Mouse (Mus musculus): ENCODE results near the gene Plcb4. TPM values are rescaled to one million over a fixed set of nuclear protein-coding genes. Genes with fewer than 3 reads are reported as not detected.

Gene Plcb4
- polyA plus RNA-seq, 1 experiment from 2014 or later = 44.9 TPM

- Histone ChIP-seq H3K36me3 (ENCODE audit: control insufficient read depth, insufficient read depth, low read length) (no peaks in the 10 kb centered on the region), H3K9me3 (ENCODE audit: control insufficient read depth, low read length) (no peaks in the 10 kb centered on the region), H3K4me1 (ENCODE audit: control insufficient read depth in 2 of 2, insufficient read depth in 2 of 2, low read length in 2 of 2) (no peaks in the 10 kb centered on the region; a peak in 1 of 4 replicates), H3K4me2 (ENCODE audit: low read length) (no peak overlapping the region), H3K4me3 (ENCODE audit: control insufficient read depth in 1 of 2, insufficient read depth in 1 of 2, low read depth in 1 of 2, low read length in 2 of 2) (no peak overlapping the region), H3K27ac (replicated peaks in 1 of 2; ENCODE audit: control insufficient read depth in 1 of 2, insufficient read depth in 1 of 2, low read depth in 2 of 2, low read length in 2 of 2) (no peak overlapping the region), H3K9ac (ENCODE audit: low read length) (no peak overlapping the region), H3K27me3 (ENCODE audit: control insufficient read depth, insufficient read depth, low read length) (no peaks in the 10 kb centered on the region)
- 83% methylated on average over 4 of the region's 4 CpGs for WGBS
- ATAC-seq (ENCODE audit: insufficient number of reproducible peaks, insufficient read depth, low FRiP score, low read depth) = no peak
Measured at GRCm38 (mm10) chr2:135686692-135687091, 27.9 kb downstream of the Plcb4 start.

GRCm38 (mm10) chr2:135687585-135687984 lies 28.8 kb downstream of the Plcb4 start:
- no peaks in the 10 kb centered on the region for H3K9me3 ChIP-seq (ENCODE audit: control insufficient read depth, low read length)
- no peak overlapping the region for H3K4me2 ChIP-seq (ENCODE audit: low read length)
- H3K36me3 ChIP-seq (ENCODE audit: control insufficient read depth, insufficient read depth, low read length) = no peaks in the 10 kb centered on the region
- ATAC-seq (ENCODE audit: insufficient number of reproducible peaks, insufficient read depth, low FRiP score, low read depth) = no peak
- H3K27ac ChIP-seq (replicated peaks in 1 of 2; ENCODE audit: control insufficient read depth in 1 of 2, insufficient read depth in 1 of 2, low read depth in 2 of 2, low read length in 2 of 2) = no peak overlapping the region
- WGBS = 85% methylated on average over 5 of the region's 5 CpGs
- H3K27me3 ChIP-seq (ENCODE audit: control insufficient read depth, insufficient read depth, low read length) = no peaks in the 10 kb centered on the region
- H3K4me1 ChIP-seq (ENCODE audit: control insufficient read depth in 2 of 2, insufficient read depth in 2 of 2, low read length in 2 of 2) = peaks cover under 1 to 4% of the 10 kb centered on the region in 2 experiments; a peak in 2 of 4 replicates
- H3K9ac ChIP-seq (ENCODE audit: low read length) = no peak overlapping the region
- H3K4me3 ChIP-seq (ENCODE audit: control insufficient read depth in 1 of 2, insufficient read depth in 1 of 2, low read depth in 1 of 2, low read length in 2 of 2) = no peak overlapping the region

GRCm38 (mm10) chr2:135692568-135693488 lies 34.0 kb downstream of the Plcb4 start:
- Histone ChIP-seq H3K4me3 (ENCODE audit: control insufficient read depth in 1 of 2, insufficient read depth in 1 of 2, low read depth in 1 of 2, low read length in 2 of 2) (no peak overlapping the region), H3K9me3 (ENCODE audit: control insufficient read depth, low read length) (no peaks in the 10 kb centered on the region), H3K27me3 (ENCODE audit: control insufficient read depth, insufficient read depth, low read length) (no peaks in the 10 kb centered on the region), H3K4me2 (ENCODE audit: low read length) (no peak overlapping the region), H3K4me1 (ENCODE audit: control insufficient read depth in 2 of 2, insufficient read depth in 2 of 2, low read length in 2 of 2) (peaks cover 2 to 8% of the 10 kb centered on the region in 2 experiments; a peak in 1 of 4 replicates), H3K36me3 (ENCODE audit: control insufficient read depth, insufficient read depth, low read length) (no peaks in the 10 kb centered on the region), H3K27ac (replicated peaks in 1 of 2; ENCODE audit: control insufficient read depth in 1 of 2, insufficient read depth in 1 of 2, low read depth in 2 of 2, low read length in 2 of 2) (peak overlapping the region in 1 of 2 experiments; percentile 20; a peak in 1 of 4 replicates), H3K9ac (ENCODE audit: low read length) (no peak overlapping the region)
- peak; percentile 56; the same call in 1 of the 2 replicates for ATAC-seq (ENCODE audit: insufficient number of reproducible peaks, insufficient read depth, low FRiP score, low read depth)
- WGBS = 56% methylated on average over 12 of the region's 12 CpGs

GRCm38 (mm10) chr2:135700686-135701413 lies 42.0 kb downstream of the Plcb4 start:
- WGBS = 50% methylated on average over 7 of the region's 7 CpGs
- Histone ChIP-seq H3K9me3 (ENCODE audit: control insufficient read depth, low read length) (no peaks in the 10 kb centered on the region), H3K4me1 (ENCODE audit: control insufficient read depth in 2 of 2, insufficient read depth in 2 of 2, low read length in 2 of 2) (peaks cover 4 to 10% of the 10 kb centered on the region in 2 experiments; a peak in 3 of 4 replicates), H3K4me2 (ENCODE audit: low read length) (no peak overlapping the region), H3K36me3 (ENCODE audit: control insufficient read depth, insufficient read depth, low read length) (no peaks in the 10 kb centered on the region), H3K9ac (ENCODE audit: low read length) (no peak overlapping the region), H3K27me3 (ENCODE audit: control insufficient read depth, insufficient read depth, low read length) (no peaks in the 10 kb centered on the region), H3K4me3 (ENCODE audit: control insufficient read depth in 1 of 2, insufficient read depth in 1 of 2, low read depth in 1 of 2, low read length in 2 of 2) (no peak overlapping the region), H3K27ac (replicated peaks in 1 of 2; ENCODE audit: control insufficient read depth in 1 of 2, insufficient read depth in 1 of 2, low read depth in 2 of 2, low read length in 2 of 2) (peak overlapping the region in 1 of 2 experiments; percentile 30; a peak in 1 of 4 replicates)
- no peak for ATAC-seq (ENCODE audit: insufficient number of reproducible peaks, insufficient read depth, low FRiP score, low read depth)

GRCm38 (mm10) chr2:135704673-135705072 lies 45.9 kb downstream of the Plcb4 start:
- 93% methylated on average over 5 of the region's 5 CpGs for WGBS
- Histone ChIP-seq H3K4me2 (ENCODE audit: low read length) (no peak overlapping the region), H3K4me3 (ENCODE audit: control insufficient read depth in 1 of 2, insufficient read depth in 1 of 2, low read depth in 1 of 2, low read length in 2 of 2) (no peak overlapping the region), H3K9ac (ENCODE audit: low read length) (no peak overlapping the region), H3K9me3 (ENCODE audit: control insufficient read depth, low read length) (no peaks in the 10 kb centered on the region), H3K27ac (replicated peaks in 1 of 2; ENCODE audit: control insufficient read depth in 1 of 2, insufficient read depth in 1 of 2, low read depth in 2 of 2, low read length in 2 of 2) (no peak overlapping the region), H3K36me3 (ENCODE audit: control insufficient read depth, insufficient read depth, low read length) (no peaks in the 10 kb centered on the region), H3K27me3 (ENCODE audit: control insufficient read depth, insufficient read depth, low read length) (no peaks in the 10 kb centered on the region), H3K4me1 (ENCODE audit: control insufficient read depth in 2 of 2, insufficient read depth in 2 of 2, low read length in 2 of 2) (peaks cover 6 to 19% of the 10 kb centered on the region in 2 experiments)
- no peak for ATAC-seq (ENCODE audit: insufficient number of reproducible peaks, insufficient read depth, low FRiP score, low read depth)

GRCm38 (mm10) chr2:135707305-135707704 lies 48.5 kb downstream of the Plcb4 start:
- Histone ChIP-seq H3K27me3 (ENCODE audit: control insufficient read depth, insufficient read depth, low read length) (no peaks in the 10 kb centered on the region), H3K4me2 (ENCODE audit: low read length) (no peak overlapping the region), H3K4me1 (ENCODE audit: control insufficient read depth in 2 of 2, insufficient read depth in 2 of 2, low read length in 2 of 2) (peaks cover 7 to 32% of the 10 kb centered on the region in 2 experiments), H3K27ac (replicated peaks in 1 of 2; ENCODE audit: control insufficient read depth in 1 of 2, insufficient read depth in 1 of 2, low read depth in 2 of 2, low read length in 2 of 2) (no peak overlapping the region), H3K36me3 (ENCODE audit: control insufficient read depth, insufficient read depth, low read length) (no peaks in the 10 kb centered on the region), H3K9ac (ENCODE audit: low read length) (no peak overlapping the region), H3K4me3 (ENCODE audit: control insufficient read depth in 1 of 2, insufficient read depth in 1 of 2, low read depth in 1 of 2, low read length in 2 of 2) (no peak overlapping the region), H3K9me3 (ENCODE audit: control insufficient read depth, low read length) (no peaks in the 10 kb centered on the region)
- WGBS = 80% methylated on average over 2 of the region's 2 CpGs
- no peak for ATAC-seq (ENCODE audit: insufficient number of reproducible peaks, insufficient read depth, low FRiP score, low read depth)

GRCm38 (mm10) chr2:135708386-135708785 lies 49.6 kb downstream of the Plcb4 start:
- no peaks in the 10 kb centered on the region for H3K9me3 ChIP-seq (ENCODE audit: control insufficient read depth, low read length)
- no peak overlapping the region for H3K4me2 ChIP-seq (ENCODE audit: low read length)
- 62% methylated on average over 3 of the region's 3 CpGs for WGBS
- H3K36me3 ChIP-seq (ENCODE audit: control insufficient read depth, insufficient read depth, low read length) = no peaks in the 10 kb centered on the region
- peaks cover 14 to 42% of the 10 kb centered on the region in 2 experiments for H3K4me1 ChIP-seq (ENCODE audit: control insufficient read depth in 2 of 2, insufficient read depth in 2 of 2, low read length in 2 of 2)
- no peak overlapping the region for H3K4me3 ChIP-seq (ENCODE audit: control insufficient read depth in 1 of 2, insufficient read depth in 1 of 2, low read depth in 1 of 2, low read length in 2 of 2)
- no peak for ATAC-seq (ENCODE audit: insufficient number of reproducible peaks, insufficient read depth, low FRiP score, low read depth)
- H3K27ac ChIP-seq (replicated peaks in 1 of 2; ENCODE audit: control insufficient read depth in 1 of 2, insufficient read depth in 1 of 2, low read depth in 2 of 2, low read length in 2 of 2) = no peak overlapping the region
- H3K9ac ChIP-seq (ENCODE audit: low read length) = no peak overlapping the region
- no peaks in the 10 kb centered on the region for H3K27me3 ChIP-seq (ENCODE audit: control insufficient read depth, insufficient read depth, low read length)

Data from heart, embryonic 14.5 days (tissue).